Mouse (Mus musculus): ENCODE results near the gene Cd3g.

Gene Cd3g

DNA sequence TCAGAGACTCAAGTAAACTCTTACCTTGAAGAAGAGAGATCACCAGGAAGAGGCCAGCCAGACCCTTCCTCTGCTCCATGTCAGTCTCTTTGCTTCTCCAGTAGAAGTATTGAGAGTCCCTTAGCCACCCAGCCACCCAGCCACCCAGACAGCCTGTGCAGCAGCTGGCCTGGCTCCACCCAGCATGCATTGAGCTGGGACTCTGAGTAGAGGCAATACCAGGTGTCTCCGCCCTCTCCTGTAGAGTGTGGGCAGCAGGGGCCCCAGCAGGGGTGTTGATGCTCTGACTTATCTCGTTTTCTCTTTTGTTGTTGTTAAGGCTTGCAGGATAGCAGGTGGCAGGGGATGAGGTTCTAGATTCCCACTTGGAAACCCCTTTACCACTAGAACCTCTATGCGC lies at the start of gene Cd3g:
TSS of gene Cd3g (minus strand) at position 190 of the 400 bp plus-strand sequence.
- in situ Hi-C loops (cut with MseI, MboI) = no loop called here

DNA sequence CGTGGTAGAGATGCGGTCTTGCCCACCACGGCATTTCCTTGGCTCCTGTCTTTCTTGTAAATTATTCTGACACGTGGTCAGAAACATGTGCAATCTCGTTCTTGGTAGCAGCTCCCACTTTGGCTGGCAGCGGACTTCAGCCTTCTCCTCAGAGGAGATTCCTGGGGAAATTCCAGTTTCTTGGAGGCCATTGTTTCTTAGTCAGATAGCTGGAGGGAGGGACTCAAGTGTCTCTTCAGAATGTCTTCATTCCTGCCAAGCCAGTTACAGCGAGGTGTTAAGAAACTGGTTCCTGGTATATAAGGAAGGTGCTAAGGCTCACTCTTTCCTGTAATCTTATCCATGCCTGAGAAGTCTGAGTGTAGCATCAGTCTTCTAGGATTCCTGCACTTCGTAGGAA lies 47.1 kb upstream of the Cd3g start:
- in situ Hi-C loops (cut with MseI, MboI) = loop anchor here in 1 of 2 experiments (10.0 kb wide), 1 partner anchor 107 kb away; the partner anchor contains the start of gene Scn4b

DNA sequence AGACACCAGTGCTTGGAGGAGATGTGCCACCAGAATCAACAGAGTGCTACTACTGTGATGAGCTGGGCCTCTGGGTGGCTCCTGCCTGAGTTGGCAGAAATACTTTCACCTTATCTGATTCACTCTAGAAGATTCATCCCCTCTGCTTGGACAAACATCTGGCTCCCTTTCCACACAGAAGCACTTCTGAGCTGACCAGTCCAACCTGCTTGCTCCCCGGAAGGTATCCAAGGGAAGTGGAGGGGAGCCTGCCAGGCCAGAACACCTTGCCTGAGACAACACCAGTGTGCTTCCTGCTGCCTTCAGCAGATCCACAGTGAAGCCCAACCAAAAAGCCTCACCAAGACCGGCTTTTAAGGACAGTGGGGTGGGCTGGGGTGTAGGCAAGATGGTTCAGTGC lies 44.0 kb upstream of the Cd3g start:
- in situ Hi-C loops (cut with MseI, MboI) = loop anchor here (5.0 to 10.0 kb wide), 2 partner anchors 93 to 111 kb away; partner anchors contain the start of genes Scn2b (in 1 of the 2) and Scn4b (in 1 of the 2)

DNA sequence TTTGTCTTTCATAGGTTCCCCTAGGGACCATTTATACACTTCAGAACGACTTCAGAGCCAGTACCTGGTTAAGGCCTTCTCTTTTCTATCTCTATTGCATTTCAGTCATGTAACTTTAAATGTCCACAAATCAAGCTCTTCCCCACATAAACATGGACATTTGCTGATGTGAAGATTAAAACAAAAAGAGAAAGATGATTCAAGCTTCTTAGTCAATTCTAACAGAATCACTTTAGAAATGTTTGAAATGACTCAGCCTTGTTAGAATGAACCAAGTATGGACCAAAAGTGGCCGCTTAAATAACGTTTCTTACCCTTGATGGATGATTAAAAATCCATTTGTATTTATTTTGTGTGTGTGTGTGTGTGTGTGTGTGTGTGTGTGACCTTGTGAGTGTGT lies 43.4 kb upstream of the Cd3g start:
- in situ Hi-C loops (cut with MseI, MboI) = loop anchor here (5.0 to 10.0 kb wide), 2 partner anchors 94 to 111 kb away; partner anchors contain the start of genes Scn2b (in 1 of the 2) and Scn4b (in 1 of the 2)

DNA sequence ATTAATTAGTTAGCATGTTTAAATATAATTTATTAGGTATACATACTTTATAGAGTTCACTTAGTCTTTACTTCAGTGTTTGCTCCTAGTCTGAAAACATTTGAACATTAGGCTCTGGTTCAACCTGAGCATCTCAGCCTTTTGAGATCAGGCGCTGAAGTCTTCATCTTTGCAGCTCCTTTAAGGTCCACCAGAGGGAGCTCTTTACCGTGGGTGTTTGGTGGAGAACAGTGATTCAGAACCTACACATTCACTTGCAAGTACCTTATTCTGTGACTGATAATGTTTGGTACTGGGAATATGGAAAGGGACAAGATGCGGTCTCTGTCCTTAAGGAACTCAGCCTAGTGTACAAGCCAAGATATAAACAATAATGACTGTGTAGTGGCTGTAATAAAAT lies 42.6 kb upstream of the Cd3g start:
- in situ Hi-C loops (cut with MseI, MboI) = loop anchor here (5.0 to 10.0 kb wide), 2 partner anchors 95 to 112 kb away; partner anchors contain the start of genes Scn2b (in 1 of the 2) and Scn4b (in 1 of the 2)

DNA sequence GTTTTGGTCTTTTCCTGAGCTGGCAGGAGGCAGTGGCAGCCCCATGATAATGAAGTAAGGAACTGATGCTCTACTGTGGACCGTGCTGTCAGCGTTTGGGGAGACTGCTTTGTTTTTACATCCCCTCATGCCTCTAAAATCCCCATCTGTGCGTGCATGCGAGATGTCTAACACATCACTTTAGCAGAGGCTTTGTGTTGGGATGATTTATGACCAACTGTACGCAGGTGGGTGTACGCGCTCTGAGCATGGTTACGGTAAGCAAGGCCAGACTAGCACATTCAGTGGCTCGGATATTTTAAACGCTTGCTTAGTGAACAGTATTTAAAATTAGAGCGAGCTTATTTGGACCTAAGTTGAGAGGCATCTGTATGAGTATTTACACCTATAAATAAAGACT lies 37.8 kb upstream of the Cd3g start:
- in situ Hi-C loops (cut with MseI, MboI) = no loop called here

DNA sequence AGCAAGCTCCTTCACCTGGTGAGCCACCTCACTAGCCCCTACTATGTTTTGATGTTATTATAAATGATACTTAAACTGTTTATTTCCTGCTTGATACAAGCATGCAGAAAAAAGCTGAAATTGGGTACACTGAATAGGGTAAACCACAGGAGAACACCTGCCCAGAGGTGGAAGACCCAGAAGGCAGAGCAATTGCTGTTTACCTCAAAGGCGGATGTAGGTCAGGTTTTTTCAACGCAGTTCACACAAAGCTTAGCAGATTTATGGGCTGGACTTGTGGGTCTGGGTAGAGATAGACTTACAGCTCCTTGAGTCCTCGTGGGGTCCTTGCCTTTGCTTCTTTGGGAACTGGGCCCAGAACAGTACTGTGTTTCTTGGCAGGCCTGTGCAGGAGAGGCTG lies 35.6 kb upstream of the Cd3g start:
- in situ Hi-C loops (cut with MseI, MboI) = no loop called here

DNA sequence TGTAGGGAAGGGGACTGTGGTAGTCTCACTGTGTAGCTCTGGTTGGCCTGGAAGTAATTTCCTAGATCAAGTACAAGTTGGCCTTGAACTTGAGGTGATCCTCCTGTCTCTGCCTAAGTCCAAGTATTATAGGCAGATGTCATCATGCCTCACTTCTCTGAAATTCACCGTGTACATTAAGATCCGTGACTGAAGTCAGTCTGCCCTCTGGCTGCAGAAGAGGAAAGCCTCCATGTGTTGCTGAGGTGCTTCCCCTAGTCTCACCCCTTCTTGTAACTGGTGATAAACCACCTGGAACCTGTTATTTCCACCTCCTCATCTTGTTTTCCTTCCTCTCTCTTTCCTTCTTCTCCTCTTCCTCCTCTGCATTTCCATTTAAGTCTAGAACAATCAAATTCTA lies 34.6 kb upstream of the Cd3g start:
- in situ Hi-C loops (cut with MseI, MboI) = no loop called here

DNA sequence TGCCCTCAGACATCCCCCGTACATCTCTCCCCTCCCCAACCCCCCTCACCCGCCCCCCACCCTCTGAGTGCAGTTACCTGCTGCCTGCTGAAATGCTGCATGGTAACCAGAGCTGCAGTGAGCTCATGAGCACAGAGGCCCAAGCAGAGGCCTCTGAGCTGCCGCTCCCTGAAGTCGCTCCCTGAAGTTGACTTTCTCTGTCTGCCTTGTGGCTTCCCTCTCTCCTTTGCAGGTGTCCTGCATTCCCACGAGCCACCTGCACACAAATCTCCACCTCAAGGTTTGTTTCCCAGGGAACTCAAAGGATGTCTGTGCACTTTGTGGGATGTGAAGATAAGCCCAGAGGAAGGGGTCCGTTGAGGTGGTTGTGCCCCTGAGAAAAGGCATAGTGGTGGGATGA lies 31.1 kb upstream of the Cd3g start:
- in situ Hi-C loops (cut with MseI, MboI) = no loop called here

DNA sequence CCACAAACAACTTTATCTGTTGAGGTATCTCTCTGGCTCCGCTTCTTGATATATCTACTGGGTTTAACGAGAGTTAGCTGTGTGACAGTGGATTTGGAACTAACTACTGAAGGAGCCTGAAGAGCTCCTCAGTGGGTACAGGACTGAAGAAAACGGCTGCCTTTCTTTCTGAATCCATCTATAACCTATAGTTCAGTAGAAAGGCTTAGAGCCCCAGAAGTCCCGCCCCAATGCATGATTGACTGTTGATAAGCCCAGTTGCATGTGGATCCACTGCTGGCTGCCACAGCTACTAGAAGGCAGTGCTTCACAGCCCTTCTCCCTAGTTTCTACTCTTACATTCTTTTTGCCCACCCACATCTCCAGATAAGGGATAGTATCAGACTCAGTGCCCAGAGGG lies 30.2 kb upstream of the Cd3g start:
- in situ Hi-C loops (cut with MseI, MboI) = no loop called here

DNA sequence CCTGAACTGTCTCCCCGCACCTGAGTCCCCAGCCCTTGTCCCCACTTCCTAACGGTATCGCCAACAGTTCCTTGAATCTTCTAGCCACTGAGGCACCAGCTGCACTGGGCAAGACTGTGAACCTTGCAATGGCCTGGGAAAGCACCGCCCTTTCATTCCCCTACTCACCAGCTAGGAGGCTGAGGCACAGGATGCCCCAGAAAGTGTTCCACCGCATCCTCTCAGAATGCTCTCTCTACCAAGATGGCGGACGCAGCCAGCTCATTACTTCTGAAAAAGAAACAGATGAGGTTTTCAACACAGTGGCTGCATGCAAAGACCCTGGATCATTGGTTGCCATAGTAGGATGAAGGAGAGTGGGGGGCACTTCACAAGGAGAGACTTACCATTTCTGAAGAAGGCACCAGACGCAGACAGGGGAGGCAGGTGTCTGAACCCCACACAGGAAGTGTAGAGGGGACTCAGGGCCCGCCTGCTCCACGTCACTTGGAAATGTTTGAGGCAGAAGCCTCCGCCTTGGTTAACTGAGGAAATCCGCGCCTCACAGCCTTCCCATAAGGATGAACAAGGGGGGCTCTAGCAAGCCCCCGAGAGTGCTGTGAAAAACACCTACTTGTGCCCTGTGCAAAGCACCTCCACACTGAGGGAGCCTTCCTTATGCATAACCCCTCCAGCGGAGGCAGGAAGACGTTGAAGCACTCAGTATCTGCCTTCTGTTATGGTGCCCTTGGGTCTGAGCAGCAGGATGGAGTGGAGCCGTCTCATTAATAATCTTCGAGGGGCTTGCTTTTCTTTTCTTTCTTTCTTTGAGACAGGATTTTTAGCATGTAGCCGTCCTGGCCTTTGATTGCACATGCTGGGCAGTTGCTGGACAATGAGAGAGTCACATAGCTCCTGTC lies 29.2 kb upstream of the Cd3g start, which contains the start of gene Cd3e:
TSS of gene Cd3e (minus strand) at position 448 of the 899 bp plus-strand sequence.
- in situ Hi-C loops (cut with MseI, MboI) = loop anchor here in 1 of 2 experiments (5.0 kb wide), 1 partner anchor 37 kb away; no protein-coding TSS in a partner anchor

DNA sequence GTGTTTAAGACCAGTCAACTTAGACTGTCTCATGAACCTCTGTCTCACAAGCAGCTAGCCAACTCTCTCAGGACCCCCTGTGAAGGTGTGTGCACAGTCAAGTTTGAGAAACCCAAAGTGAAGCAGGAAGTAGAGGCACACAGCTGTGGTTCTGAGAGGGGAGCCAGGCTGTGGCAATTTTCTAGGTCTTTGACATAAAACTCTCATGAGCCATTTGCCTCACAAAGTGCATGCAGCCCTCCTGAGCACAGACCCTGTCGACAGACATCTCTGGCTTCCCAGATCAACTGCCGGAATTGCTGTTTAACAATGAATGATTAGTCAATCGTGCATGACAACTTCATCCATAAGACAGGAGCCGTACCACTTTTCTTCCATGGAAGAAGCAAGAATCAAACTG lies 28.1 kb upstream of the Cd3g start:
- in situ Hi-C loops (cut with MseI, MboI) = loop anchor here in 1 of 2 experiments (5.0 kb wide), 1 partner anchor 36 kb away; no protein-coding TSS in a partner anchor

DNA sequence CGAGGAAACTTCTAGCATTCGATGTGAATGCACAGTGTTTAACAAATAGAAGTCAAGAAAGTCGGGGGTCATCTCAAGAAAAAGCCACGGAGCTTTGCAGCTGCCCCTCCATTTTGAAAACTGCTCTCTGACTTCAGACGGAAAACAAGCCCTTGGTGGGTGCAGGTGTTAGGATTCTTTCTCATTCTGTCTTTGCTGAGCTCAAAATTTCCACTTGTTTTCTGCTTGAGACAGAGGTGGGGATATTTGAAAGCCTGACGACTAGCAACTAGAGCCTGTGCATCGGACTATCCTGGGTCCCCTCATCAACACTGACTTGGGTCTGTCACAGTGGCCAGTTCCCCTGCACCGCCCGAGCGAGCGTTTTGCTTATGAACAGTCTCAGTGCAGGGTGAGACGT lies 27.2 kb upstream of the Cd3g start:
- in situ Hi-C loops (cut with MseI, MboI) = loop anchor here in 1 of 2 experiments (5.0 kb wide), 1 partner anchor 35 kb away; no protein-coding TSS in a partner anchor

DNA sequence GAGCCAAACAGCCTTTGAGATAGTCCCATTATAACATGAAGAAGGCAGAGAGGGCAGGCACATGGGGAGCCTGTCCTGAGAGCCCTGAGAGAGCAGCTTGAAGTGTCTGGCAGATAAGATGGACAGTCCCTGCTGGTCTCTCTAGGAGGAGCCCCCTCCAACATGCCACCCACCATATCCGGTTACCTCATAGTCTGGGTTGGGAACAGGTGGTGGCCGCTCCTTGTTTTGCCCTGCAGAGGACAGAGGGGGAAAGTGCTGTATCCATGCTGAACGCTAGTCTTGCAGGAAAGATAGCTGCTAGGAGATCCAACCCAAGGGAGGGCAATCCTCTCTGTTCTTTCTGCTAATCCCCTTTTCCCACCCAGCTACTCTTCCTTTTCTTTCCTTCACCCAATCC lies 20.0 kb upstream of the Cd3g start:
- in situ Hi-C loops (cut with MseI, MboI) = no loop called here

DNA sequence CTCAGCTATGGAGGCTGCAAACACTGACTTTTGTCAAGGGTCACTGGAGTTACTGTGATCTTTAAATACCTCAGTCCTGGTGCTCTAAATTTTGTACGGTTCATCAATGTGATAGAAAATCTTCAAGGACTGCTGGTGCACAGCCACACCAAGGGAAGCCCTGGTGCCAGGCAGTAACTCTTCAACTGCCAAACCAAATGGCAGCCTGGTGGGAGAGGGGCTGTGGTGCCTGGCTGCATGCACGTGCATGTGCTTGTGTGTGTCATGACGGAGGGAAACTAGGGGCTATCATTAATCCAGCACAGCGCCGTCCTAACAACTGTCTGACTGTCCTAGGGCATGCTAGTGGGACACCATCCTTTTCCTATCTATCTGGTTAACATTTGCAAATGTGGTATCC lies 19.5 kb upstream of the Cd3g start:
- in situ Hi-C loops (cut with MseI, MboI) = no loop called here

DNA sequence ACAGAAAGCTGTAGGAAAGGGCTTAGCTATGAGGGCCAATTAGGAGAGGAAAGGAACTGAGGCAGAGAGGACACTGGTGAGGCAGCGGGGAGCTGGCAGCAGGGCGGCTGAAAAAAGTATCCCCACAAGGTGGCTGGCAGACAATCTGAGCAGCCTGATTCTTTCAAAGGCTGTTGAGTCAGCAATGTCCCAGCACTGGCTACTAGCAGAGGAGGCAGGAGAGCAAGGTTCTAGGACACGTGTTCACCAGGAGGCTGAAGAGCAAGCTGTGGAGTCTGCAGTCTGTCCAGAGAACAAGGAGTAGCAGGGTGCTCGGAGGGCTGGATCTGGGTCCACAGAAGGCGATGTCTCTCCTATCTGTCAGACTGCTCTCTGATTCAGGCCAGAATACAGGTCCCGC lies 18.9 kb upstream of the Cd3g start:
- in situ Hi-C loops (cut with MseI, MboI) = no loop called here

DNA sequence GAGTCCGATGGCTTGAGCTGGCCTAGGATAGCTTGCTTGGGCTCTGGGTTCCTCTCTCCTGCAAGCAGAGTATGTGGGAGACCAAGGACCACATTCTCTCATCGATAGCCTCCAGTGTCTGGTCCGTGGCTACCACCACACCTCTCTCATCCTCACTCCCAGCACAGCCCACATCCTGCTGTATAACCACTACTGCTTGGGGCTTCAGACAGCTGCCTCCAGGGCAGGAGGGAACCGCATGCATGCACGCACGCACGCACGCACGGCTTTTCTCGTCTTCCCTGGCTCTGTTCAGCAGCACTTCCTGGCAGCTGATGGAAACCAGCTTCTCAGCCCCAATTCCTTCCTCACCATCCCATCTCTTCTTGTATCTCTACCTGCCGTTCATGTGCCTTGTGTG lies 17.9 kb upstream of the Cd3g start:
- in situ Hi-C loops (cut with MseI, MboI) = no loop called here

DNA sequence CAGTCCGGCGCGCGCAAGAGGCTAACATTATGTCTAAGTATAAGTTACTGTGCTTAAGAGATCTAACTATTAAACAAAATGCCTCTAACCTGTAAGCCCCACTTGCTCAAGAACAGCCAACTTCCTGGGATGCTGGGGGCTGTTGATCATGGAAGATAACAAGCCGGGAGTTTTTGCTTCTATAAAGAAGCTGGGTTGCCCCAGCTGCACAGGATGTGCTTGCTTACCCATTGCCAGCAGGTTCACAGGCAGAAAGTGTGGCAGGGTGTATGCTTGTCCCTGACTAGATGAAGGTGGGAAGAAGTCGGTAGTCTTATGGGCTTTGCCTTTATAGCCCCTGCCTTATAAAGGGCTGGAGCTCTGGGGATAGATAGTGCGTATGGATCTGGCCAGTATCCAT lies 16.4 kb upstream of the Cd3g start:
- in situ Hi-C loops (cut with MseI, MboI) = no loop called here

DNA sequence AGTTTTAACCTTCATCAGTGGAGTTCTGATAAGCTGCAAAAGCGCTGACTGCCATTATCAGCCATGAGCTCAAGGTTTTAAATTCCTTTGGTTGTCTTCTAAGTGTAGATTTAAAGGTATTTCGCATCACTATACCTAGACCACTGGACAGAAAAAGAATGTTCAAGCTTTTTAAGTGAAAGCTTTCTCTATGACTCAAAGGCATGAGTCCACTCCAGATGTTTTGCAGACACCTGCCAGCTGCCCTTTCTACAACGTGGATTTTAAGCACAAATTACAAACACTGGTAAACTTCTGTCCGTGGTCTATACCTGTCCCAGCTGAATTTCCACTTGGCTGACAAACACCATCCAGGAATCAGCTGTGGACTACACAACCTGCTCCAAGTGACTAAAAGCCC lies 14.7 kb upstream of the Cd3g start:
- in situ Hi-C loops (cut with MseI, MboI) = no loop called here

DNA sequence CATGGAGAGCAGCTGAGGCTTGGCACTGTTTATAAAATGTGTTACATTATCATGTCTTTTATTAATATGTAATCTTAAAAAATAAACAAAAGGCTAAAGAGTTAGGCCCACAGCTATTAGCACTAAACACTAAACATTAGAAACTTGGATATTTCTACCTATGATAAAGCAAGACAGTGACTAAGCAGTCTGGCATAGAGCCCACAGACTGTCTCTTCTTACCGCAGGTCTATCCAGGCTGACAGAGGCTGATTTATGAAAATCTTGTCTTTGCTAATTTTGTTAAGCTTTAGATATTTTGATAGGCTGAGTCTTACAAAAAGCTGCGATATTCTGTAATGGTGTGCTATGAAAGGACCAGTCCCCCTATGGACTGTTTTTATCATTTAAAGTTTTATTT lies 13.0 kb upstream of the Cd3g start:
- in situ Hi-C loops (cut with MseI, MboI) = no loop called here

DNA sequence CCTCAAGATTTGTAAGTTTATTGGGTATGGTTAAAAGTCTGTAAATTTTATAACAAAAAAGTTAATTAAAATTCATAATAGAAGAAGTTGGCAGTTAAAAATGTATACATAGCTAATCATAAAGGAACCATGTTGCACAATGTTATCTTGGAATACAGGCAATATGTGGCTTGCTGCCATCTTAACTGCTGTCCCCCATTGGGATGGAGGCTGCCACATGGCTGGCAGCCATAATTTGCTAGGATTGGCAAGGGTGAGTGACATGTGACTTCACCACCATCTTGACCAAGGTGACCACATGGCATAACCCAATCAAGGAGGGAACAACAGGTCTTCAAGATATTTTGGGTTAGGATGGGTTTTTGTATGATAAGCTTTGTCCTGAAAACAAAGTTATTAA lies 12.0 kb upstream of the Cd3g start:
- in situ Hi-C loops (cut with MseI, MboI) = no loop called here

DNA sequence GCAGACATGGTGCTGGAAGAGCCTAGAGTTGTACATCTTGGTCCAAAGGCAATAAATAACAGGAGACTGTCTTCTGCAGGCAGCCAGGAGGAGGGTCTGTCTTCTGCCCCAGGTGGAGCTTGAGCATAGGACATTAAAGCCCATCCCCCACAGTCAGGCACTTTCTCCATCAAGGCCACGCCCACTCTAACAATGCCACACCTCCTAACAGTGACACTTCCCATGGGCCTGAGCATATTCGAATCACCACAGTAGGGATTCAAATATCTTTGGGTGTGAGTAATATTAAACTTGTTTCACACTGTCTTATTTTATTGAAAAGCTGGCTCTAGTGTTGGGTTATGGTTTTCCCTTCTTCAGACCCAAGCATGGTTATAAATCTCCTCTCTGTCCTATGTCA lies 11.6 kb upstream of the Cd3g start:
- in situ Hi-C loops (cut with MseI, MboI) = no loop called here

DNA sequence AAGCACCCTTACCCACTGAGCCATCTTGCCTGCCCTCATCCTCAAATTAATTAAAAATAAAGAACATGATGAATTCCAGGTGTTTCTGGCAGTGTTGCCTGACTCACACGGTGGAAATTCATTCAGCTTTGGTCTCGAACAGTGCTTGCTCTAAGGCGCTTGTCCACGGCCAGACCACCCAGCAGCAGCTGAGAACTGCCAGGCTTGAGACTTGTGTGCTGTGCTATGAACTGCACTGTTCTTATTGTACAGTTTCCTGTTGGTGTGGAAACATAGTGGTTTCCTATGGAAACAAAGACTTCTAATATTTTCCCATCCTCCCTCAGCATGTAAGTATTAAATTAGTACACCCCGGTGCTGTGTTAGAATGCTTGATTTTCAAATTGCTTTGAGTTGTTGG lies 6.7 kb upstream of the Cd3g start:
- in situ Hi-C loops (cut with MseI, MboI) = no loop called here

All from mouse trophoblast stem cell (cell line).